Mouse (Mus musculus) CH12.LX (cell line): ENCODE results near the gene 1110012L19Rik.
"Not testable (repeated sequence)": the region's sequence is repeated elsewhere in the genome, so short reads cannot be mapped to it uniquely, and the experiment has no call there.

ENCODE experiments used
- CTCF ChIP-seq, 2 experiments: IDR thresholded peaks in 1 of 2; conservative IDR thresholded peaks in 1 of 2; 2 replicates each; pipeline ENCODE4 v1.5.1; 2011 to 2012; ENCODE audit warnings: low read depth in 2 of 2, low read length in 2 of 2, improper control_type of control experiment in 1 of 2, inconsistent platforms in 1 of 2, mild to moderate bottlenecking in 1 of 2, moderate library complexity in 1 of 2
- GABPA ChIP-seq: IDR thresholded peaks from 2 replicates; pipeline ENCODE4 v1.6.1; 2012; ENCODE audit warnings: low read depth, low read length, improper control_type of control experiment, inconsistent platforms; ENCODE audit not compliant: insufficient replicate concordance
- MAFK ChIP-seq: IDR thresholded peaks from 2 replicates; pipeline ENCODE4 v1.6.1; 2011; ENCODE audit warnings: low read length, improper control_type of control experiment; ENCODE audit not compliant: insufficient replicate concordance
- MAX ChIP-seq: IDR thresholded peaks from 2 replicates; pipeline ENCODE4 v1.6.1; 2011; ENCODE audit warnings: low read length, improper control_type of control experiment
- POLR2A ChIP-seq: IDR thresholded peaks from 2 replicates; pipeline ENCODE4 v1.6.1; 2011; ENCODE audit warnings: low read depth, mild to moderate bottlenecking, improper control_type of control experiment, low read length
- RCOR1 ChIP-seq: conservative IDR thresholded peaks from 2 replicates; pipeline ENCODE4 v1.6.1; 2012; ENCODE audit warnings: low read depth, mild to moderate bottlenecking, inconsistent platforms, low read length, improper control_type of control experiment
- TBP ChIP-seq: conservative IDR thresholded peaks from 2 replicates; pipeline ENCODE4 v1.6.1; 2011; ENCODE audit warnings: low read depth, low read length, improper control_type of control experiment
- ZKSCAN1 ChIP-seq: IDR thresholded peaks from 2 replicates; pipeline ENCODE4 v1.6.1; 2012; ENCODE audit warnings: low read depth, inconsistent platforms, low read length, improper control_type of control experiment, borderline replicate concordance

- TF ChIP-seq MAFK; CTCF (conservative IDR thresholded peaks at IDR 0.05 in 1 of 2, IDR thresholded peaks at IDR 0.05 in 1 of 2; ENCODE audit: low read depth in 2 of 2, low read length in 2 of 2); GABPA; MAX; POLR2A; TBP; RCOR1; ZKSCAN1: not testable (repeated sequence)
These were observed 11.1 kb upstream of the 1110012L19Rik start for GRCm38 (mm10) chrX:70374469-70375110.
